Mouse (Mus musculus): ENCODE measurements around the gene Gm17078. TPM values are rescaled to one million over a fixed set of nuclear protein-coding genes. Genes with fewer than 3 reads are reported as not detected.
"Not testable (repeated sequence)": the region's sequence is repeated elsewhere in the genome, so short reads cannot be mapped to it uniquely, and the experiment has no call there.

Gene Gm17078
- not detected for total RNA-seq (2021)
- long read RNA-seq, experiment 1 = 0 reads
- long read RNA-seq, experiment 2 = 0 reads

DNA sequence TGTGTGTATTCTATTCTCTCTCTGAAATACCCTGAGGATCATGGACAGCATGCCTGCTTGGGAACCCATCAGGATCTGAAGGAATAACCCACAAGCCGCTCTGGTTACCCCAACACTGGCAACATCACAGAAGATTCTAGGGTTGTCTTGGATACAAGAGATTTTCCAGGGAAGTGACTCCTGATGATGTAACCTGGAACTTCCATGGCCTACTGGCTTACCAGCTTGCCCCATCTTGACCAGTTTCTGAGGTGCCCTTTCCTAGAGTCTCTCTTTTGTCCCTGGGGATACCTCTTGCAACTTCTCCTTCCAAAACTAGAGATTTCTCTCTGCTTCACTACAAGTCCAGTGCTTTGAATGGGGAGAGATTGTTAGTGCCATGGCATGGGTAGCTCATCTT is at the start of gene Gm17078:
Gene Gm17078 (minus strand): TSS at position 101 of the 400 bp plus-strand sequence.
- no peak for DNase-seq (ENCODE audit: low spot score in 2 of 2)

DNA sequence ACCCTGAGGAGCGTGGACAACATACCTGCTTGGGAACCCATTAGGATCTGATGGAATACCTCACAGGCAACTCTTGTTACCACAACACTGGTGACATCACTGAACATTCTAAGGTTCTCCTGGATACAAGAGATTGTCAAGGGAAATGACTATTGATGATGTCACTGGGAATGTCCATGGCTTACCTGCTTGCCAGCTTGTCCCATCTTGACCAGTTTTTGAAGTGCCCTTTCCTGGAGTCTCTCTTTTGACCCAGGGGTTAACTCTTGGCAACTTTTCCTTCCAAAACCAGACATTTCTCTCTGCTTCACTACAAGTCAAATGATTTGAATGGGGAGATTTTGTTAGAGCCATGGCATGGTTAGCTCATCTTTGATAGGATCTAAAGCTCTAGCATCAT is 24.5 kb upstream of the Gm17078 start, which contains the start of gene Gm4181:
Gene Gm4181 (minus strand): TSS at position 101 of the 400 bp plus-strand sequence.
- DNase-seq (ENCODE audit: low spot score in 2 of 2) = not testable (repeated sequence)

DNA sequence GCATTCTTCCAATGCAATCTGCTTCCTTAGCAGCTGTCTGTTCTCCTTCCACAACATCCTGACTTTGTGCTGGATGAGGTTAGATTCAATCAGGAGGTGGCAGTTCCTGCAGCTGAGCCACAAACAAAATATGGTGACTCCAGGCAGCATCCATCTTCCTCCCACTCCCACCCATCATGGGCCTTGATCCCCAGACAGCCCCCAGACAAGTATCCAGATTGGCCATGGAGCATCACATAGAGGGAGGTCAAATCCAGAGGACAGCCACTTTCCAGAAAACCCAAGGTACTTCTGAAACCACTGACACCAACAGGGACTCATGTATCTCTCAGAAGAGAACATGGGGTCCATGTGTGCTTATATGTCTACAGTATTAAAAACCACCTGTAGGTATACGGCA is 21.3 kb upstream of the Gm17078 start:
- DNase-seq (ENCODE audit: low spot score in 2 of 2) = peak; percentile 3 to 4

DNA sequence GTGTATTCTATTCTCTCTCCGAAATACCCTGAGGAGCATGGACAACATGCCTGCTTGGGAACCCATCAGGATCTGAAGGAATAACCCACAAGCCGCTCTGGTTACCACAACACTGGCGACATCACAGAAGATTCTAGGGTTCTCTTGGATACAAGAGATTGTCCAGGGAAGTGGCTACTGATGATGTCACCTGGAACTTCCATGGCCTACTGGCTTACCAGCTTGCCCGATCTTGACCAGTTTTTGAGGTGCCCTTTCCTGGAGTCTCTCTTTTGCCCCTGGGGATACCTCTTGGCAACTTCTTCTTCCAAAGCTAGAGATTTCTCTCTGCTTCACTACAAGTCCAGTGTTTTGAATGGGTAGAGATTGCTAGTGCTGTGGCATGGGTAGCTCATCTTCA is 19.1 kb downstream of the Gm17078 start, which contains the start of gene Gm17174:
Gene Gm17174 (minus strand): TSS at position 101 of the 400 bp plus-strand sequence.
- not testable (repeated sequence) for DNase-seq (ENCODE audit: low spot score in 2 of 2)

DNA sequence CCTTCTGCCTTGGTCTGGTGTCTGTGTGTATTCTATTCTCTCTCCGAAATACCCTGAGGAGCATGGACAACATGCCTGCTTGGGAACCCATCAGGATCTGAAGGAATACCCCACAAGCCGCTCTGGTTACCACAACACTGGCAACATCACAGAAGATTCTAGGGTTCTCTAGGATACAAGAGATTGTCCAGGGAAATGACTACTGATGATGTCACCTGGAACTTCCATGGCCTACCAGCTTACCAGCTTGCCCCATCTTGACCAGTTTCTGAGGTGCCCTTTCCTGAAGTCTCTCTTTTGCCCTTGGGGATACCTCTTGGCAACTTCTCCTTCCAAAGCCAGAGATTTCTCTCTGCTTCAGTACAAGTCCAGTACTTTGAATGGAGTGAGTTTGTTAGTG is 37.1 kb downstream of the Gm17078 start, which contains the start of gene Gm17175:
Gene Gm17175 (minus strand): TSS at position 101 of the 400 bp plus-strand sequence.
- not testable (repeated sequence) for DNase-seq (ENCODE audit: low spot score in 2 of 2)

Other genes with a start within 250 kb of the Gm17078 start
- gene Gm7247, start 249.6 kb downstream of the Gm17078 start, total RNA-seq (2021) = not detected
- not detected for gene Vmn2r88, start 200.5 kb downstream of the Gm17078 start, total RNA-seq (2021)
- not detected for gene Vmn2r89, start 159.5 kb downstream of the Gm17078 start, total RNA-seq (2021)
- not detected for gene Gm5622, start 58.5 kb downstream of the Gm17078 start, total RNA-seq (2021)
- not detected for gene Gm17175, start 37.2 kb downstream of the Gm17078 start, total RNA-seq (2021)
- not detected for gene Gm17174, start 19.2 kb downstream of the Gm17078 start, total RNA-seq (2021)
- not detected for gene Gm4181, start 24.4 kb upstream of the Gm17078 start, total RNA-seq (2021)
- not detected for gene Gm17079, start 84.2 kb upstream of the Gm17078 start, total RNA-seq (2021)
- not detected for gene Gm5800, start 105.9 kb upstream of the Gm17078 start, total RNA-seq (2021)
- not detected for gene Ang4, start 162.3 kb upstream of the Gm17078 start, total RNA-seq (2021)
- gene AY358078, start 188.7 kb upstream of the Gm17078 start, total RNA-seq (2021) = not detected
- gene Ear6, start 242.4 kb upstream of the Gm17078 start, total RNA-seq (2021) = not detected

All from left cerebral cortex, adult 18-20 months (tissue).